Mouse (Mus musculus) v-Abl transformed pro-B cells (cell line): ENCODE measurements around the gene Fn3k.

Experiments used
- in situ Hi-C, 2 experiments: fragments of 400-800 bp; cut with MboI; formaldehyde crosslinking; loops; one replicate each; pipeline ENCODE4 v1.15.1; 2025; ENCODE audit not compliant: unreplicated experiment in 2 of 2

The Fn3k gene

GRCm38 (mm10) chr11:121451753-121452635, 17.3 kb downstream of the Fn3k start, which contains the start of gene Tbcd:
Gene Tbcd (plus strand): TSS chr11:121451949.
- in situ Hi-C loops, result no loop called here

- in situ Hi-C loops, result no loop called here
Observed at GRCm38 (mm10) chr11:121457874-121458273, 23.2 kb downstream of the Fn3k start.

- in situ Hi-C loops, result no loop called here
Observed at GRCm38 (mm10) chr11:121467408-121467807, 32.7 kb downstream of the Fn3k start.

GRCm38 (mm10) chr11:121474831-121475230, 40.1 kb downstream of the Fn3k start:
- in situ Hi-C loops, result loop anchor here (5.0 to 10.0 kb wide), 5 partner anchors 180 to 332 kb away; no protein-coding TSS in a partner anchor

GRCm38 (mm10) chr11:121475699-121476415, 41.1 kb downstream of the Fn3k start:
- in situ Hi-C loops, result loop anchor here (5.0 to 10.0 kb wide), 3 partner anchors 179 to 271 kb away; no protein-coding TSS in a partner anchor

GRCm38 (mm10) chr11:121479476-121480203, 44.9 kb downstream of the Fn3k start:
- in situ Hi-C loops, result loop anchor here (5.0 to 10.0 kb wide), 3 partner anchors 175 to 268 kb away; no protein-coding TSS in a partner anchor

- in situ Hi-C loops, result no loop called here
Observed at GRCm38 (mm10) chr11:121481129-121481528, 46.4 kb downstream of the Fn3k start.

GRCm38 (mm10) chr11:121485882-121486281, 51.2 kb downstream of the Fn3k start:
- in situ Hi-C loops, result no loop called here

- in situ Hi-C loops, result no loop called here
Observed at GRCm38 (mm10) chr11:121490651-121491050, 55.9 kb downstream of the Fn3k start.
